Mouse (Mus musculus) limb, embryonic 13.5 days (tissue): ENCODE data around the gene Plcb4. TPM values are rescaled to one million over a fixed set of nuclear protein-coding genes. Genes with fewer than 3 reads are reported as not detected.

Source experiments
- ATAC-seq: fragments of 200-750 bp; cut with Nextera tagmentation; 2 replicates; pipeline ENCODE4 v1.8.0; 2017; ENCODE audit warnings: low read depth, moderate number of reproducible peaks, moderate TSS enrichment; ENCODE audit not compliant: low FRiP score
- H3K27ac ChIP-seq: fragments of 300-500 bp; sonication (generic); 2 replicates; pipeline ENCODE4 v1.5.1; 2015; ENCODE audit warnings: inconsistent platforms, mild to moderate bottlenecking, moderate library complexity
- H3K27me3 ChIP-seq: fragments of 300-500 bp; sonication (generic); 2 replicates; pipeline ENCODE4 v1.6.1; 2015; ENCODE audit warnings: mild to moderate bottlenecking, inconsistent platforms
- H3K36me3 ChIP-seq: fragments of 300-500 bp; sonication (generic); 2 replicates; pipeline ENCODE4 v1.6.1; 2015; ENCODE audit warnings: inconsistent platforms, mild to moderate bottlenecking, moderate library complexity
- H3K4me1 ChIP-seq: fragments of 300-500 bp; sonication (generic); 2 replicates; pipeline ENCODE4 v1.6.1; 2015; ENCODE audit warnings: inconsistent platforms
- H3K4me2 ChIP-seq: fragments of 300-500 bp; sonication (generic); replicated peaks from 2 replicates; pipeline ENCODE4 v1.6.1; 2015; ENCODE audit warnings: inconsistent platforms, mild to moderate bottlenecking, moderate library complexity
- H3K4me3 ChIP-seq: fragments of 300-500 bp; sonication (generic); 2 replicates; pipeline ENCODE4 v1.5.1; 2015; ENCODE audit warnings: moderate library complexity, mild to moderate bottlenecking, inconsistent platforms
- H3K9ac ChIP-seq: fragments of 300-500 bp; sonication (generic); 2 replicates; pipeline ENCODE4 v1.6.1; 2015; ENCODE audit warnings: mild to moderate bottlenecking, inconsistent platforms
- H3K9me3 ChIP-seq: fragments of 300-500 bp; sonication (generic); 2 replicates; pipeline ENCODE4 v1.6.1; 2016; ENCODE audit warnings: inconsistent platforms
- WGBS: fragments of 180-500 bp; shearing (Covaris S2); methylation state at CpG from one replicate; pipeline ENCODE4 v1.1.7; 2015; 5-methylcytosine and 5-hydroxymethylcytosine counted together
- polyA plus RNA-seq: library from polyadenylated mRNA; unstranded; fragments of >200 nt; fragmentation: Nextera tagmentation; extraction: Ambion mirVana; gene quantifications from 2 replicates; pipeline ENCODE4 v1.2.1, GENCODE M21; 2015

The Plcb4 gene
- polyA plus RNA-seq, 1 experiment from 2014 or later, result 19.1 TPM

- ATAC-seq, result no peak
- H3K4me2 ChIP-seq, result no peak overlapping the region
- no peak overlapping the region for H3K4me3 ChIP-seq
- no peaks in the 10 kb centered on the region for H3K36me3 ChIP-seq
- no peaks in the 10 kb centered on the region for H3K9me3 ChIP-seq
- H3K27me3 ChIP-seq, result no peaks in the 10 kb centered on the region
- no peak overlapping the region for H3K9ac ChIP-seq
- H3K4me1 ChIP-seq, result 0 out of 2 replicates have a peak, but pooled peaks cover 8% of the 10 kb centered on the region
- no peak overlapping the region for H3K27ac ChIP-seq
- 72% methylated on average over 8 of the region's 8 CpGs for WGBS
Measured at GRCm38 (mm10) chr2:135926660-135927343, 268.0 kb downstream of the Plcb4 start.

- WGBS, result 73% methylated on average over 9 of the region's 9 CpGs
- Histone ChIP-seq H3K4me2 (no peak overlapping the region), H3K4me1 (0 out of 2 replicates have a peak, but pooled peaks cover 8% of the 10 kb centered on the region), H3K4me3 (no peak overlapping the region), H3K36me3 (no peaks in the 10 kb centered on the region), H3K27me3 (no peaks in the 10 kb centered on the region), H3K27ac (no peak overlapping the region), H3K9ac (no peak overlapping the region), H3K9me3 (no peaks in the 10 kb centered on the region)
- ATAC-seq, result no peak
Measured at GRCm38 (mm10) chr2:135929021-135929720, 270.4 kb downstream of the Plcb4 start.

- H3K27ac ChIP-seq, result no peak overlapping the region
- no peak overlapping the region for H3K9ac ChIP-seq
- 82% methylated on average over 4 of the region's 4 CpGs for WGBS
- no peak for ATAC-seq
- H3K27me3 ChIP-seq, result no peaks in the 10 kb centered on the region
- no peaks in the 10 kb centered on the region for H3K36me3 ChIP-seq
- no peaks in the 10 kb centered on the region for H3K9me3 ChIP-seq
- H3K4me3 ChIP-seq, result no peak overlapping the region
- no peak overlapping the region for H3K4me2 ChIP-seq
- H3K4me1 ChIP-seq, result 0 out of 2 replicates have a peak, but pooled peaks cover 8% of the 10 kb centered on the region
Measured at GRCm38 (mm10) chr2:135930696-135931095, 271.9 kb downstream of the Plcb4 start.

- H3K4me1 ChIP-seq, result 0 out of 2 replicates have a peak, but pooled peaks cover 5% of the 10 kb centered on the region
- no peak for ATAC-seq
- H3K9me3 ChIP-seq, result no peaks in the 10 kb centered on the region
- H3K36me3 ChIP-seq, result no peaks in the 10 kb centered on the region
- H3K9ac ChIP-seq, result no peak overlapping the region
- no peak overlapping the region for H3K4me2 ChIP-seq
- no peak overlapping the region for H3K4me3 ChIP-seq
- no peaks in the 10 kb centered on the region for H3K27me3 ChIP-seq
- H3K27ac ChIP-seq, result no peak overlapping the region
- WGBS, result 82% methylated on average over 4 of the region's 4 CpGs
Measured at GRCm38 (mm10) chr2:135932569-135932968, 273.8 kb downstream of the Plcb4 start.

- Histone ChIP-seq H3K36me3 (no peaks in the 10 kb centered on the region), H3K4me3 (no peak overlapping the region), H3K27me3 (no peaks in the 10 kb centered on the region), H3K4me1 (no peaks in the 10 kb centered on the region), H3K9me3 (no peaks in the 10 kb centered on the region), H3K9ac (no peak overlapping the region), H3K4me2 (no peak overlapping the region), H3K27ac (no peak overlapping the region)
- ATAC-seq, result no peak
- 75% methylated on average over 6 of the region's 6 CpGs for WGBS
Measured at GRCm38 (mm10) chr2:135936376-135936775, 277.6 kb downstream of the Plcb4 start.

GRCm38 (mm10) chr2:135937646-135938045 is 278.8 kb downstream of the Plcb4 start:
- H3K27me3 ChIP-seq, result no peaks in the 10 kb centered on the region
- no peaks in the 10 kb centered on the region for H3K9me3 ChIP-seq
- H3K4me1 ChIP-seq, result no peaks in the 10 kb centered on the region
- 87% methylated on average over 6 of the region's 6 CpGs for WGBS
- H3K4me2 ChIP-seq, result no peak overlapping the region
- H3K27ac ChIP-seq, result no peak overlapping the region
- H3K9ac ChIP-seq, result no peak overlapping the region
- no peaks in the 10 kb centered on the region for H3K36me3 ChIP-seq
- H3K4me3 ChIP-seq, result no peak overlapping the region
- no peak for ATAC-seq

- Histone ChIP-seq H3K9me3 (no peaks in the 10 kb centered on the region), H3K4me3 (no peak overlapping the region), H3K4me2 (no peak overlapping the region), H3K9ac (no peak overlapping the region), H3K27ac (no peak overlapping the region), H3K4me1 (no peaks in the 10 kb centered on the region), H3K36me3 (no peaks in the 10 kb centered on the region), H3K27me3 (no peaks in the 10 kb centered on the region)
- 72% methylated on average over 9 of the region's 9 CpGs for WGBS
- ATAC-seq, result no peak
Measured at GRCm38 (mm10) chr2:135939933-135940332, 281.1 kb downstream of the Plcb4 start.

- peaks cover 9% of the 10 kb centered on the region for H3K36me3 ChIP-seq
- no peak for ATAC-seq
- no peaks in the 10 kb centered on the region for H3K27me3 ChIP-seq
- no peak overlapping the region for H3K27ac ChIP-seq
- no peak overlapping the region for H3K9ac ChIP-seq
- WGBS, result 81% methylated on average over 1 of the region's 1 CpGs
- H3K4me2 ChIP-seq, result no peak overlapping the region
- no peak overlapping the region for H3K4me3 ChIP-seq
- peaks cover 5% of the 10 kb centered on the region; the same call in 1 of the 2 replicates for H3K9me3 ChIP-seq
- H3K4me1 ChIP-seq, result no peaks in the 10 kb centered on the region
Measured at GRCm38 (mm10) chr2:135947839-135948238, 289.0 kb downstream of the Plcb4 start.

GRCm38 (mm10) chr2:135954760-135955548 is 296.1 kb downstream of the Plcb4 start:
- ATAC-seq, result no peak
- no peaks in the 10 kb centered on the region for H3K9me3 ChIP-seq
- H3K4me1 ChIP-seq, result peaks cover 6% of the 10 kb centered on the region
- H3K36me3 ChIP-seq, result peaks cover 8% of the 10 kb centered on the region; the same call in 1 of the 2 replicates
- H3K27me3 ChIP-seq, result no peaks in the 10 kb centered on the region
- H3K9ac ChIP-seq, result no peak overlapping the region
- no peak overlapping the region for H3K27ac ChIP-seq
- H3K4me3 ChIP-seq, result no peak overlapping the region
- 85% methylated on average over 13 of the region's 13 CpGs for WGBS
- no peak overlapping the region for H3K4me2 ChIP-seq

- H3K27ac ChIP-seq, result no peak overlapping the region
- no peak overlapping the region for H3K4me3 ChIP-seq
- no peaks in the 10 kb centered on the region for H3K9me3 ChIP-seq
- H3K36me3 ChIP-seq, result peaks cover 8% of the 10 kb centered on the region; the same call in 1 of the 2 replicates
- H3K27me3 ChIP-seq, result no peaks in the 10 kb centered on the region
- no peak overlapping the region for H3K9ac ChIP-seq
- H3K4me2 ChIP-seq, result no peak overlapping the region
- H3K4me1 ChIP-seq, result peaks cover 6% of the 10 kb centered on the region
- ATAC-seq, result no peak
- WGBS, result 83% methylated on average over 8 of the region's 8 CpGs
Measured at GRCm38 (mm10) chr2:135955796-135956195, 297.0 kb downstream of the Plcb4 start.

GRCm38 (mm10) chr2:135957689-135958088 is 298.9 kb downstream of the Plcb4 start:
- Histone ChIP-seq H3K9me3 (no peaks in the 10 kb centered on the region), H3K4me3 (no peak overlapping the region), H3K27me3 (no peaks in the 10 kb centered on the region), H3K4me2 (no peak overlapping the region), H3K9ac (no peak overlapping the region), H3K36me3 (0 out of 2 replicates have a peak, but pooled peaks cover 4% of the 10 kb centered on the region), H3K4me1 (peaks cover 6% of the 10 kb centered on the region), H3K27ac (no peak overlapping the region)
- WGBS, result 23% methylated on average over 7 of the region's 7 CpGs
- peak; percentile 73 for ATAC-seq

GRCm38 (mm10) chr2:135958453-135958852 is 299.6 kb downstream of the Plcb4 start:
- H3K4me3 ChIP-seq, result no peak overlapping the region
- no peak overlapping the region for H3K4me2 ChIP-seq
- H3K27me3 ChIP-seq, result no peaks in the 10 kb centered on the region
- H3K9me3 ChIP-seq, result no peaks in the 10 kb centered on the region
- 0 out of 2 replicates have a peak, but pooled peaks cover 4% of the 10 kb centered on the region for H3K36me3 ChIP-seq
- 89% methylated on average over 17 of the region's 17 CpGs for WGBS
- no peak overlapping the region for H3K9ac ChIP-seq
- no peak for ATAC-seq
- H3K4me1 ChIP-seq, result peaks cover 6% of the 10 kb centered on the region
- H3K27ac ChIP-seq, result no peak overlapping the region
